Mouse (Mus musculus) testis, adult 2 months (tissue): ENCODE measurements around the gene Pcsk4.

Source experiments
- CTCF ChIP-seq: fragments of 200-500 bp; IDR thresholded peaks from 2 replicates; pipeline ENCODE4 v1.5.1; 2012; ENCODE audit warnings: low read depth, mild to moderate bottlenecking, inconsistent platforms, low read length, moderate library complexity; ENCODE audit not compliant: control insufficient read depth, insufficient read depth, insufficient replicate concordance
- POLR2A ChIP-seq: fragments of 200-500 bp; IDR thresholded peaks from 2 replicates; pipeline ENCODE4 v1.6.1; 2012; ENCODE audit warnings: low read depth, mild to moderate bottlenecking, inconsistent platforms, low read length, moderate library complexity; ENCODE audit not compliant: control insufficient read depth

DNA sequence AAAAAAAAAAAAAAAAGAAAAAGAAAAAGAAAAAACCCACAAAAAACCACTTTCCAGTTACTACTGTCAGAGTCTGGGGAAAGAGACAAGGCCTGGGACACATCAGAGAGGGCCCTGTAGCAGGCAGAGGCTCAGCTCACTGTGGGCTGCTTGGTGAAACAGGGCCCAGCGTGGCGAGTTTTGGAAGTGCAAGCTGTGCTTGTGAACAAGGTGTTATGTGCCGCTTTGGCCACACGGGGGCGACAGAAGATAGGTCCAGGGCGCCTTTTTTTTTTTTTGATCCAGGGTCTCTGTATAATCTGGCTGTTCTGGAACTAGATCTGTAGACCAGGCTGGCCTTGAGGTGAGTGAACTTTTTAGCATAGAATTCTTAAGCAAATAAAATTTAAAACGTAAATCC is 46.9 kb upstream of the Pcsk4 start:
- TF ChIP-seq CTCF (peak; percentile 93), POLR2A (no peak)
